ENCODE assay signal across 19 mouse cellular contexts in the genomic region with DNA sequence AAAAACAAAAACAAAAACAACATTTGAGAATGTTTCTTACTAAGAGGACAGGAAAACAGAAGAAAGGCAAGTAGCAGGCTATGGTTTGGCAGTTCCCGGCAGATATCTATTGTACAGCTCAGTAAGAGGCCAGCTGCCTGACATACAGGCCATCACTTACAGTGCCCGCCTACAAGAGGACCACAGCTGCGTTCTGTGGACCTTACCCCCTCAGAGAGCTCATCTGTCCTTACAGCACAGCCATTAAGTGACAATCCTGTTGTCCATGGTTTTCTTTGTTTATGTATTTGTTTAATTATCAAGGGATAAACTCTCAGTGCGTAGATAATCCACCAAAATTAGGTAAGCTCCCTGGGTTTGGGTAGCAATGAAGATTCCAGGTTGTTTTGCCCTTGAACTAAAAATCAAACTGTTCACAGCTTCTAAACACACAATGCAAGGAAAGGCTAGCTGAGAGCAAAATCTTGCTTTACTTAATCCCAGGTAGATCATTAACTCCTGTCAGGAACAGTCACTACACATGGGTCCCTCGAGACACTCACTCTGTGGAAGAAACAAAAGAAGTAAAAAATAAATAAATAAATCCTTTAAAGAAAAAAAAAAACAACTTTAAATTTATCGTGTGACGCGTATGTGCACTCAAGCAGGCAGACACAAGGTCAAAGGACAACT.
DNase-seq lines count a peak whose midpoint lies in the region; ATAC-seq lines count a peak whose summit lies in the region.
"Had no signal": no experiment of that assay in that cellular context is flagged by ENCODE, and none has a peak within 500 bp of the region (broad histone marks: within the 10 kb centered on the region; RNA-seq: fewer than 3 reads in every experiment).

No protein-coding gene starts in this region.

- no peaks in the 10 kb centered on the region for H3K27me3 ChIP-seq in intestine, embryonic 15.5 days (replicated peaks)
- no peaks in the 10 kb centered on the region for H3K27me3 ChIP-seq in kidney, embryonic 14.5 days (ENCODE audit: control insufficient read depth, insufficient read depth, low read length)
- no peaks in the 10 kb centered on the region for H3K27me3 ChIP-seq in liver, embryonic 12.5 days (replicated peaks)
- H3K27me3 ChIP-seq: forebrain, embryonic 12.5 days; limb, embryonic 15.5 days; neural tube, embryonic 12.5 days had no signal

- H3K4me1 ChIP-seq in intestine, embryonic 15.5 days (replicated peaks), result peaks cover 17% of the 10 kb centered on the region; the same call in 1 of the 2 replicates
- H3K4me1 ChIP-seq in kidney, embryonic 14.5 days (ENCODE audit: control insufficient read depth, insufficient read depth, low read length), result peaks cover 22% of the 10 kb centered on the region
- 0 out of 2 replicates have a peak, but pooled peaks cover 5% of the 10 kb centered on the region for H3K4me1 ChIP-seq in liver, embryonic 12.5 days
- H3K4me1 ChIP-seq: limb, embryonic 15.5 days had no signal

- no peak overlapping the region for H3K9ac ChIP-seq in intestine, embryonic 15.5 days
- no peak overlapping the region for H3K9ac ChIP-seq in kidney, embryonic 14.5 days (ENCODE audit: low read depth, low read length)
- H3K9ac ChIP-seq in liver, embryonic 12.5 days, result no peak overlapping the region
- H3K9ac ChIP-seq: forebrain, embryonic 12.5 days; limb, embryonic 15.5 days; neural tube, embryonic 12.5 days had no signal

- ATAC-seq in intestine, embryonic 15.5 days, result peak; percentile 71
- no peak for ATAC-seq in kidney, embryonic 14.5 days (ENCODE audit: low FRiP score, low TSS enrichment)
- no peak for ATAC-seq in liver, embryonic 12.5 days
- ATAC-seq in activated CD4-positive, CD25-positive, alpha-beta regulatory T cell, adult 4 months, result no peak
- ATAC-seq: midbrain, embryonic 16.5 days had no signal

- no peaks in the 10 kb centered on the region for H3K36me3 ChIP-seq in intestine, embryonic 15.5 days
- no peaks in the 10 kb centered on the region for H3K36me3 ChIP-seq in kidney, embryonic 14.5 days (ENCODE audit: control insufficient read depth, insufficient read depth, low read length)
- no peaks in the 10 kb centered on the region for H3K36me3 ChIP-seq in liver, embryonic 12.5 days
- H3K36me3 ChIP-seq: forebrain, embryonic 12.5 days; heart, embryonic 10.5 days; limb, embryonic 15.5 days; neural tube, embryonic 12.5 days had no signal

- intact Hi-C loops in heart, postnatal 10 days (cut with DNase I), result no loop called here
- intact Hi-C loops in gastrocnemius, postnatal 14 days (cut with DNase I; ENCODE audit: low total_unique reads), result loop anchor here (5.0 kb wide), 1 partner anchor 122 kb away; no protein-coding TSS in a partner anchor

- H3K4me2 ChIP-seq in intestine, embryonic 15.5 days (replicated peaks), result no peak overlapping the region
- H3K4me2 ChIP-seq in kidney, embryonic 14.5 days (replicated peaks; ENCODE audit: low read depth, low read length), result 0 out of 2 replicates have a peak overlapping the region, but pooled peaks have one; percentile 21
- H3K4me2 ChIP-seq in liver, embryonic 12.5 days, result no peak overlapping the region
- H3K4me2 ChIP-seq: forebrain, embryonic 12.5 days; limb, embryonic 15.5 days; neural tube, embryonic 12.5 days had no signal

- peak overlapping the region; percentile 42; the same call in 1 of the 2 replicates for H3K27ac ChIP-seq in intestine, embryonic 15.5 days
- peak overlapping the region; percentile 34; the same call in 1 of the 2 replicates for H3K27ac ChIP-seq in kidney, embryonic 14.5 days (ENCODE audit: low read depth, low read length)
- H3K27ac ChIP-seq in liver, embryonic 12.5 days, result peak overlapping the region; percentile 43; the same call in 1 of the 2 replicates
- H3K27ac ChIP-seq: forebrain, embryonic 12.5 days; heart, embryonic 10.5 days; limb, embryonic 15.5 days; neural tube, embryonic 12.5 days had no signal

- no peak overlapping the region for H3K4me3 ChIP-seq in intestine, embryonic 15.5 days (replicated peaks)
- no peak overlapping the region for H3K4me3 ChIP-seq in kidney, embryonic 14.5 days (ENCODE audit: low read length)
- no peak overlapping the region for H3K4me3 ChIP-seq in liver, embryonic 12.5 days
- H3K4me3 ChIP-seq: forebrain, embryonic 12.5 days; heart, embryonic 10.5 days; limb, embryonic 15.5 days; neural tube, embryonic 12.5 days had no signal

- H3K9me3 ChIP-seq in intestine, embryonic 15.5 days, result no peaks in the 10 kb centered on the region
- no peaks in the 10 kb centered on the region for H3K9me3 ChIP-seq in kidney, embryonic 14.5 days (ENCODE audit: control insufficient read depth, low read length)
- H3K9me3 ChIP-seq in liver, embryonic 12.5 days (replicated peaks), result no peaks in the 10 kb centered on the region
- H3K9me3 ChIP-seq: forebrain, embryonic 12.5 days; heart, embryonic 10.5 days; limb, embryonic 15.5 days; neural tube, embryonic 12.5 days had no signal

- peak; percentile 50 for DNase-seq in kidney, adult 9 months
- DNase-seq in kidney, postnatal 4 days, result no peak
- DNase-seq in heart, postnatal 10 days, result no peak
- DNase-seq in gastrocnemius, postnatal 14 days, result no peak
- DNase-seq: adrenal gland, postnatal 36 days; cerebellum, adult 8-10 months; gastrocnemius, postnatal 10 days; heart, postnatal 36 days; lung, postnatal 14 days; thymus, postnatal 36 days had no signal

- WGBS in intestine, embryonic 15.5 days, result 51% methylated on average over 8 of the region's 8 CpGs
- 21% methylated on average over 8 of the region's 8 CpGs for WGBS in kidney, embryonic 14.5 days
- 63% methylated on average over 8 of the region's 8 CpGs for WGBS in liver, embryonic 12.5 days (ENCODE audit: insufficient replicate concordance)
